Mouse (Mus musculus) E14TG2a.4 (cell line): ENCODE measurements around the gene Mat2a.
A peak's percentile ranks its signal among the peaks of the same experiment; 100 is the strongest.

Experiments used
- H3K27me3 ChIP-seq: 2 replicates; pipeline ENCODE4 v1.6.1; 2014; ENCODE audit warnings: low read length, control low read depth; ENCODE audit not compliant: insufficient read depth
- H3K36me3 ChIP-seq: 2 replicates; pipeline ENCODE4 v1.6.1; 2014; ENCODE audit warnings: low read length, control low read depth; ENCODE audit not compliant: insufficient read depth
- H3K4me1 ChIP-seq: replicated peaks from 2 replicates; pipeline ENCODE4 v1.6.1; 2014; ENCODE audit warnings: low read depth, low read length, control low read depth
- H3K4me3 ChIP-seq: replicated peaks from 2 replicates; pipeline ENCODE4 v1.5.1; 2014; ENCODE audit warnings: mild to moderate bottlenecking, low read length
- H3K9me3 ChIP-seq: 2 replicates; pipeline ENCODE4 v1.6.1; 2014; ENCODE audit warnings: low read length, control low read depth
- CTCF ChIP-seq: conservative IDR thresholded peaks from 2 replicates; pipeline ENCODE4 v1.5.1; 2014; ENCODE audit warnings: low read length
- NANOG ChIP-seq: IDR thresholded peaks from 2 replicates; pipeline ENCODE4 v1.6.1; 2014; ENCODE audit warnings: borderline replicate concordance, low read length, mixed read lengths
- POU5F1 ChIP-seq: IDR thresholded peaks from 2 replicates; pipeline ENCODE4 v1.6.1; 2014; ENCODE audit warnings: low read length, borderline replicate concordance

The Mat2a gene

GRCm38 (mm10) chr6:72445011-72445410 is 5.7 kb upstream of the Mat2a start:
- H3K27me3 ChIP-seq: peaks cover 20% of the 10 kb centered on the region; the same call in 1 of the 2 replicates
- H3K4me1 ChIP-seq: peaks cover 16% of the 10 kb centered on the region
- TF ChIP-seq NANOG: no peak
- TF ChIP-seq POU5F1: no peak
- no peak for TF ChIP-seq CTCF
- no peaks in the 10 kb centered on the region for H3K36me3 ChIP-seq
- no peak overlapping the region for H3K4me3 ChIP-seq
- H3K9me3 ChIP-seq: no peaks in the 10 kb centered on the region

DNA sequence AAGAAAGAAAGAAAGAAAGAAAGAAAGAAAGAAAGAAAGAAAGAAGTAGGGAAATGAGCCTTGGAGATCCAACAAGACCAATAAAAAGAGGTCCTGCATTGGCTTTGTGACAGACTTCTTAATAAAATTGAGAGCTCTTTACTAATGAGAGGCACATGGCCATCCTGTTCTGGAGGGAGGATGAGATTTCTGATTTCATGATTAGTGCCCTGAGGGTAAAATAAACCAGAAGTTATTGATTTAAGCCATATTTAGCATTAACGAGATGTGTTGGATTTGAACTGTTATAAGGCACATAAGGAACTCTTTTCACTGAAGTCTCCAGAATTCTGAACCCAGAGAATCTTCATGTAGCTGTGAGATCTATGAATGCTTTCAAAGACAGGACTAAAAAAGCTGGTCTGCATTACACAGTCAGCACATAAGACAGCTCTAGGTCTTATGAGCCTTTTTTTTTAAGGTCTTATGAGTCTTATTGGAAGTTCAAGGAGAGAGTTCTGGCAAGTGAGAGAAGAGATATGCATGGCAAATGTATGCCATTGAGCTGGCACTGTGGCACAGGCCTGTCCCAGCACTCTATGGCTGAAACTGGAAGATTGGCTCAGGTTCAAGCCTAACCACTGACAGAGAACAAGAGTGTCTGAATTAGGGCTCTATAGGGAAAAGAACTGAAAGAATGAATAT is 3.7 kb upstream of the Mat2a start:
- H3K9me3 ChIP-seq: no peaks in the 10 kb centered on the region
- TF ChIP-seq NANOG (no peak), POU5F1 (no peak), CTCF (no peak)
- 0 out of 2 replicates have a peak, but pooled peaks cover 13% of the 10 kb centered on the region for H3K27me3 ChIP-seq
- H3K36me3 ChIP-seq: peaks cover 6% of the 10 kb centered on the region
- peaks cover 16% of the 10 kb centered on the region for H3K4me1 ChIP-seq
- H3K4me3 ChIP-seq: no peak overlapping the region

- Histone ChIP-seq H3K4me3 (peak overlapping the region; percentile 97), H3K4me1 (peaks cover 38% of the 10 kb centered on the region), H3K27me3 (0 out of 2 replicates have a peak, but pooled peaks cover 5% of the 10 kb centered on the region), H3K36me3 (peaks cover 33% of the 10 kb centered on the region), H3K9me3 (no peaks in the 10 kb centered on the region)
- TF ChIP-seq CTCF (0 out of 2 replicates have a peak, but pooled peaks have one; percentile 2), NANOG (no peak), POU5F1 (no peak)
These were observed 1.0 kb upstream of the Mat2a start for GRCm38 (mm10) chr6:72440186-72440990.

- Histone ChIP-seq H3K36me3 (peaks cover 48% of the 10 kb centered on the region), H3K9me3 (no peaks in the 10 kb centered on the region), H3K4me1 (peaks cover 45% of the 10 kb centered on the region), H3K4me3 (peak overlapping the region; percentile 97), H3K27me3 (0 out of 2 replicates have a peak, but pooled peaks cover under 1% of the 10 kb centered on the region)
- TF ChIP-seq NANOG (no peak), POU5F1 (no peak), CTCF (no peak)
These were observed 450 bp downstream of the Mat2a start for GRCm38 (mm10) chr6:72438862-72439354.

- H3K4me3 ChIP-seq: peak overlapping the region; percentile 97
- peaks cover 54% of the 10 kb centered on the region for H3K36me3 ChIP-seq
- peaks cover 45% of the 10 kb centered on the region for H3K4me1 ChIP-seq
- H3K27me3 ChIP-seq: no peaks in the 10 kb centered on the region
- TF ChIP-seq NANOG (no peak), CTCF (no peak), POU5F1 (no peak)
- H3K9me3 ChIP-seq: no peaks in the 10 kb centered on the region
These were observed 1.1 kb downstream of the Mat2a start for GRCm38 (mm10) chr6:72438226-72438625.

GRCm38 (mm10) chr6:72432153-72432552 is 7.2 kb downstream of the Mat2a start:
- Histone ChIP-seq H3K4me3 (no peak overlapping the region), H3K4me1 (peaks cover 45% of the 10 kb centered on the region), H3K9me3 (no peaks in the 10 kb centered on the region), H3K27me3 (no peaks in the 10 kb centered on the region), H3K36me3 (peaks cover 100% of the 10 kb centered on the region)
- TF ChIP-seq NANOG: no peak
- no peak for TF ChIP-seq CTCF

DNA sequence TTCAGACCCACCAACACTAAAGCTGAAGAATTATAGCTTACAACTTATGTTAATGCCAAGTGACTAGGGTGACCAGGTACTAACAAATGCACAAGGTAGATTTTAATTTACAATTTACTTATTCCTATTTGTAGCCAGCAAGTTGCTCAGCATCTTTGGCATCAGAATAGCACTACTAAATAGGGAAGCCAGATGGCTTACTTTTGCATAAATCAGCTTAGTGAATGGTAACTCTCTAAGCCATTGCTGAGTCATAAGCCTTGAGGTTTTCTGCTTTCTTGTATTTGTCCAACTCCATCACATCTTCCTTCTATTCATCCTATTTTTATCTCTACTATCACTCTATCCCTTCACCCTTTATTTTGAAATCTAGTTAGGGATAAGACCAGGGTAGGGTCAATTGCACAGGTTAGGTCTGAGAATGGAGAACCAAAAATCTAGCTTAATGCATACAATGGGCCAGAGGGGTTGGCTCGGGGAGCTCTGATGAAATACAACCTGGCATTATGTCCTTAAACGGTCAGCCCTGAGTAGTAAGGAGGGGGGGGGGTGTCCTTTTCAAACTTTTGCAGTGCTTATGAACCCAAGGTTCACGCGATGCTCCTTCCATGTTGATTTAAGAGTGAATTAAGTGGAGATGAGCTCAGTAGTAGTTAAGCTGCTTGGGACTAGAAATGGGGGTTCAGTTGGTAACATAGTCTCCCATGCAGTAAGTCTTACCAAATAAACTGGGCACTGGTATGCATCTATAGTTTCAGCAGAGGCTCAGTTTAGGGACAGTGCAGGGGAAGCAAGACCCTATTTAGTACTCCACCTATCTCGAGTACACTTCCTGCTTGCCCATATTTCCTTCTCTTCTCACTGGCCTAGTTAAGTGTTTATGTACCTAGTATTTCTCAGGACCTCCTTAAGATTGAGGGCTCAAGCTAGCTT is 8.1 kb downstream of the Mat2a start:
- no peak for TF ChIP-seq POU5F1
- no peak overlapping the region for H3K4me3 ChIP-seq
- H3K36me3 ChIP-seq: peaks cover 100% of the 10 kb centered on the region
- no peaks in the 10 kb centered on the region for H3K27me3 ChIP-seq
- no peaks in the 10 kb centered on the region for H3K9me3 ChIP-seq
- H3K4me1 ChIP-seq: peaks cover 36% of the 10 kb centered on the region
